Mouse (Mus musculus) stomach, postnatal 0 days (tissue): ENCODE results near the gene Sh3glb1.

Source experiments
- CTCF ChIP-seq: IDR thresholded peaks from 2 replicates; pipeline ENCODE4 v1.5.1; 2016; ENCODE audit warnings: antibody characterized with exemption, low read depth, mild to moderate bottlenecking, moderate library complexity
- EP300 ChIP-seq: optimal IDR thresholded peaks from 2 replicates; pipeline ENCODE3; 2016; ENCODE audit warnings: antibody characterized with exemption

- TF ChIP-seq CTCF (no peak), EP300 (no peak)
These were observed 75.9 kb downstream of the Sh3glb1 start for GRCm38 (mm10) chr3:144644202-144644601.
